Mouse (Mus musculus): ENCODE measurements around the gene Gm43951. TPM values are rescaled to one million over a fixed set of nuclear protein-coding genes. Genes with fewer than 3 reads are reported as not detected.
"Not testable (repeated sequence)": the region's sequence is repeated elsewhere in the genome, so short reads cannot be mapped to it uniquely, and the experiment has no call there.

Gm43951 gene
- polyA plus RNA-seq, 1 experiment from 2014 or later = 0.48 TPM

GRCm38 (mm10) chr11:72194259-72194658 lies 12.4 kb downstream of the Gm43951 start:
- 62% methylated on average over 2 of the region's 2 CpGs for WGBS

GRCm38 (mm10) chr11:72190857-72191256 lies 15.8 kb downstream of the Gm43951 start:
- no peak overlapping the region for H3K27ac ChIP-seq
- H3K9me3 ChIP-seq = no peaks in the 10 kb centered on the region
- no peak overlapping the region for H3K4me2 ChIP-seq
- WGBS = 94% methylated on average over 1 of the region's 1 CpGs
- no peak overlapping the region for H3K4me3 ChIP-seq (replicated peaks)
- no peak overlapping the region for H3K9ac ChIP-seq
- no peaks in the 10 kb centered on the region for H3K4me1 ChIP-seq
- peaks cover 6% of the 10 kb centered on the region; the same call in 1 of the 2 replicates for H3K36me3 ChIP-seq
- H3K27me3 ChIP-seq (replicated peaks) = no peaks in the 10 kb centered on the region
- ATAC-seq (ENCODE audit: insufficient read depth, low FRiP score, low read depth) = no peak

More at GRCm38 (mm10) chr11:72194259-72194658, 12.4 kb downstream of the Gm43951 start:
- no peaks in the 10 kb centered on the region for H3K4me1 ChIP-seq
- no peak overlapping the region for H3K9ac ChIP-seq
- no peak overlapping the region for H3K4me3 ChIP-seq (replicated peaks)
- no peaks in the 10 kb centered on the region for H3K27me3 ChIP-seq (replicated peaks)
- H3K36me3 ChIP-seq = peaks cover 8% of the 10 kb centered on the region; the same call in 1 of the 2 replicates
- no peak overlapping the region for H3K27ac ChIP-seq
- ATAC-seq (ENCODE audit: insufficient read depth, low FRiP score, low read depth) = no peak
- H3K4me2 ChIP-seq = no peak overlapping the region
- H3K9me3 ChIP-seq = no peaks in the 10 kb centered on the region

DNA sequence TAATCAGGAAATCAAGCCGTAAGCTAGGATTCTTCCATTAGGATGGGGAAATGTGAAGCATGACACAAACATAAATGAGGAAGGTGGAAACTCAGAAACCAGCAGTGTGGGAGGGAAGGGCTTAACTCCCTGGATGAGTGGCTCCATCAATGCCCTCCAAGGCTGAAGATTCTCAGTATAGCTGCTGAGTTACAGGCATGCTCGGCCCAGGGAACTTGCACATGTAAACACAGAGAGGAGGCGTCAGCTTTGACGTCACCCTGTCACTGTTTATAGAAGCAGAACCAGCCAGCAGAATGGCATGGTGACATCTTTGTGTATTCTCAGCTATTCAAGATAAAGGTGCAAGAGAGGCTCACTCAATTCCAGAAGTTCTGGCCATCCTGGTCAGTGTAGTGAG lies 22.4 kb downstream of the Gm43951 start:
- Histone ChIP-seq H3K4me2 (no peak overlapping the region), H3K36me3 (peaks cover 14% of the 10 kb centered on the region), H3K9ac (no peak overlapping the region), H3K4me3 (replicated peaks) (no peak overlapping the region), H3K27me3 (replicated peaks) (no peaks in the 10 kb centered on the region), H3K9me3 (no peaks in the 10 kb centered on the region), H3K4me1 (no peaks in the 10 kb centered on the region), H3K27ac (no peak overlapping the region)
- no peak for ATAC-seq (ENCODE audit: insufficient read depth, low FRiP score, low read depth)
- 60% methylated on average over 4 of the region's 4 CpGs for WGBS

GRCm38 (mm10) chr11:72181136-72181535 lies 25.5 kb downstream of the Gm43951 start:
- H3K4me2 ChIP-seq = no peak overlapping the region
- H3K27ac ChIP-seq = no peak overlapping the region
- no peaks in the 10 kb centered on the region for H3K27me3 ChIP-seq (replicated peaks)
- H3K36me3 ChIP-seq = peaks cover 18% of the 10 kb centered on the region
- H3K9me3 ChIP-seq = no peaks in the 10 kb centered on the region
- no peak overlapping the region for H3K9ac ChIP-seq
- H3K4me1 ChIP-seq = no peaks in the 10 kb centered on the region
- 83% methylated on average over 4 of the region's 4 CpGs for WGBS
- no peak for ATAC-seq (ENCODE audit: insufficient read depth, low FRiP score, low read depth)
- no peak overlapping the region for H3K4me3 ChIP-seq (replicated peaks)

DNA sequence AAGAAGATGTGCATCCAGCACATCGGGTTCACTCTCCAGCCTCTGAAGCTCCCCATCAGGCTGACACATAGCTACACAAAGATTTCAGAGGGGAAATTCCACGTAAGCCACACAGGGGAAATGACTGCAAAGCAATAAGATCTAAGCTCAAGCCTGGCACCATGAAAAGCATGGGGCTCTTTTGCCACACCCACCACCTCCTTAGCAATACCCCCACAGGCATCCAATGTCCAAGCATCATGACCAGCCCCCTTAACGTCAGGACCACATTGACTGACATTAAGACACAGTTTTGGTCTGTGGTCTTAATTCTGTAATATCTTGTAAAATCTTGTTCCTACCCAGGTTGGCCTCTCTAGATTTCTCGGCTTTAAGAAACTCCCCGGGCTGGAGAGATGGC lies 26.1 kb downstream of the Gm43951 start:
- WGBS = 86% methylated on average over 5 of the region's 5 CpGs
- H3K27me3 ChIP-seq (replicated peaks) = no peaks in the 10 kb centered on the region

DNA sequence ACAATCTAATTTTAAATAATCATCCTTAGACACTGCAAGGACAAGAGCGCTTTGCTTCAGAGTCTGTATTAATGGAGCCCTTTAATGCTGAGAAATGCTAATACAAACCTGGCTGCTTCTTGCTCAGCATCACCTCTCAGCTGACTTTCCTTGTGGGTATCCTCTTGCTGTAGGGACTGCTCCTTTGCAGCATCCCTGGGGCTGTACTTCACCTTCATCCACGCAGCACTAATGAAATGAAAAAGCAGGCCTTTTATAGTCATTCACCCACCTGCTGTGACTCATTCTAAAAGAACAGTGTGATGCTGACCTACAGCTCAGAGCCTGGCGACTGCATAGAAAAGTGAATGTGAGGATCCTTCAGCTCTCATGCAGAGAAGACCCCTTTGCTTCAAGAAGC lies 30.1 kb downstream of the Gm43951 start:
- Histone ChIP-seq H3K27ac (no peak overlapping the region), H3K27me3 (replicated peaks) (no peaks in the 10 kb centered on the region), H3K4me1 (no peaks in the 10 kb centered on the region), H3K4me3 (replicated peaks) (no peak overlapping the region), H3K4me2 (no peak overlapping the region), H3K36me3 (peaks cover 36% of the 10 kb centered on the region), H3K9me3 (no peaks in the 10 kb centered on the region), H3K9ac (no peak overlapping the region)
- ATAC-seq (ENCODE audit: insufficient read depth, low FRiP score, low read depth) = no peak
- WGBS = 74% methylated on average over 3 of the region's 3 CpGs

More for the DNA sequence above, 26.1 kb downstream of the Gm43951 start:
- no peak overlapping the region for H3K4me2 ChIP-seq
- no peaks in the 10 kb centered on the region for H3K4me1 ChIP-seq
- peaks cover 23% of the 10 kb centered on the region for H3K36me3 ChIP-seq
- H3K27ac ChIP-seq = no peak overlapping the region
- no peaks in the 10 kb centered on the region for H3K9me3 ChIP-seq
- ATAC-seq (ENCODE audit: insufficient read depth, low FRiP score, low read depth) = no peak
- H3K4me3 ChIP-seq (replicated peaks) = no peak overlapping the region
- H3K9ac ChIP-seq = no peak overlapping the region

DNA sequence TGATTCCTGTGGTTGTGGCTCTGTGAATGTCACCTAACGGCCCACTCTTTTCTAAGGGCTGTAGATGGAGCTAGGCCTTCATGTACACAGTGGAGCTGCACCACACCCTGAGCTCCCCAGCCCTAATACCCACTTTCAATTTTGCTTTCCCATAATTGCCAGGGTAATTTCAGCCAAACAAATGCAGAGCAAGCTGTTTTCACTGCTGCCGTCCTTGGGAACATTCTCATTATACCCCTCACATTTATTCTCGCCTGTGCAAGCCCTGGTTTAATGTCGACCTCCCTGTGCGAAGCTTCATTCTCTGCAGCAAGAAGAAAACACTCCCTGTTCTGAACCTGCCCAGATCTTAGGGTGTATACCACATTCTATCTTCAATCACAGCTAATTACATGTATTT lies 30.7 kb downstream of the Gm43951 start:
- Histone ChIP-seq H3K27me3 (replicated peaks) (no peaks in the 10 kb centered on the region), H3K4me2 (no peak overlapping the region), H3K4me3 (replicated peaks) (no peak overlapping the region), H3K9me3 (no peaks in the 10 kb centered on the region), H3K4me1 (no peaks in the 10 kb centered on the region), H3K27ac (no peak overlapping the region), H3K36me3 (peaks cover 31% of the 10 kb centered on the region), H3K9ac (no peak overlapping the region)
- 82% methylated on average over 5 of the region's 5 CpGs for whole genome bisulfite sequencing
- no peak for ATAC-seq (ENCODE audit: insufficient read depth, low FRiP score, low read depth)

- no peak overlapping the region for H3K9ac ChIP-seq
- no peaks in the 10 kb centered on the region for H3K9me3 ChIP-seq
- H3K27me3 ChIP-seq (replicated peaks) = no peaks in the 10 kb centered on the region
- 93% methylated on average over 6 of the region's 6 CpGs for WGBS
- no peak for ATAC-seq (ENCODE audit: insufficient read depth, low FRiP score, low read depth)
- no peak overlapping the region for H3K4me2 ChIP-seq
- no peak overlapping the region for H3K4me3 ChIP-seq (replicated peaks)
- no peaks in the 10 kb centered on the region for H3K4me1 ChIP-seq
- H3K27ac ChIP-seq = no peak overlapping the region
- peaks cover 31% of the 10 kb centered on the region for H3K36me3 ChIP-seq
Observed at GRCm38 (mm10) chr11:72174721-72175120, 31.9 kb downstream of the Gm43951 start.

DNA sequence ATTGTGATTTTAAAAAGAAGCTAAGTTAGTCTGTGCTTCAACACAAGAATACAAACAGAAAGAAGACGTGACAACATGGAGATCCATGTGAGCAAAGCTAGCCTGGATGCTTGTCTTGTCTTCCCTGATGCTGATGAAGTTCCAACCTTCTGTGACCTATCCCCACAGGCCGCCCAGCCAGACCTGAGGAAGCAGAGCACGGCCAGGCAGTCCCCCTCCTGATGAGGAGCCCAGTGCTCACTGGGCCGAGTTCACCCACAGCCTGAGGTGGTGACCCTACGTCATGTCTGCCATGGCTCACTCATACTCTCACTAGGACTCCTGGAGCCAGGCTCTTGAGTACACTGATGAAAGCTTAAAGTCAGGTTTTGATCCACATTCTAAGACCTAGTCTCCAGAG lies 33.1 kb downstream of the Gm43951 start:
- WGBS = 86% methylated on average over 5 of the region's 5 CpGs

GRCm38 (mm10) chr11:72171906-72172305 lies 34.7 kb downstream of the Gm43951 start:
- H3K9ac ChIP-seq; H3K27me3 ChIP-seq (replicated peaks); H3K9me3 ChIP-seq; ATAC-seq (ENCODE audit: insufficient read depth, low FRiP score, low read depth); H3K4me1 ChIP-seq; H3K27ac ChIP-seq; H3K4me3 ChIP-seq (replicated peaks); H3K4me2 ChIP-seq: not testable (repeated sequence)
- WGBS = 74% methylated on average over 4 of the region's 4 CpGs
- H3K36me3 ChIP-seq = peaks cover 22% of the 10 kb centered on the region; the same call in 1 of the 2 replicates

More for the DNA sequence above, 33.1 kb downstream of the Gm43951 start:
- no peaks in the 10 kb centered on the region for H3K27me3 ChIP-seq (replicated peaks)
- no peak for ATAC-seq (ENCODE audit: insufficient read depth, low FRiP score, low read depth)
- no peak overlapping the region for H3K27ac ChIP-seq
- no peaks in the 10 kb centered on the region for H3K9me3 ChIP-seq
- H3K4me1 ChIP-seq = no peaks in the 10 kb centered on the region
- H3K36me3 ChIP-seq = peaks cover 31% of the 10 kb centered on the region
- H3K4me2 ChIP-seq = no peak overlapping the region
- H3K4me3 ChIP-seq (replicated peaks) = no peak overlapping the region
- no peak overlapping the region for H3K9ac ChIP-seq

- Histone ChIP-seq H3K9ac (no peak overlapping the region), H3K27me3 (replicated peaks) (no peaks in the 10 kb centered on the region), H3K4me3 (replicated peaks) (no peak overlapping the region), H3K4me2 (no peak overlapping the region), H3K9me3 (no peaks in the 10 kb centered on the region), H3K4me1 (no peaks in the 10 kb centered on the region), H3K36me3 (peaks cover 14% of the 10 kb centered on the region; the same call in 1 of the 2 replicates), H3K27ac (no peak overlapping the region)
- ATAC-seq (ENCODE audit: insufficient read depth, low FRiP score, low read depth) = no peak
- WGBS = 80% methylated on average over 4 of the region's 4 CpGs
Observed at GRCm38 (mm10) chr11:72169871-72170270, 36.8 kb downstream of the Gm43951 start.

- H3K4me1 ChIP-seq = no peaks in the 10 kb centered on the region
- peaks cover 10% of the 10 kb centered on the region; the same call in 1 of the 2 replicates for H3K36me3 ChIP-seq
- no peaks in the 10 kb centered on the region for H3K9me3 ChIP-seq
- H3K27ac ChIP-seq = no peak overlapping the region
- H3K4me3 ChIP-seq (replicated peaks) = no peak overlapping the region
- 86% methylated on average over 2 of the region's 2 CpGs for WGBS
- H3K4me2 ChIP-seq = no peak overlapping the region
- no peaks in the 10 kb centered on the region for H3K27me3 ChIP-seq (replicated peaks)
- no peak overlapping the region for H3K9ac ChIP-seq
- no peak for ATAC-seq (ENCODE audit: insufficient read depth, low FRiP score, low read depth)
Observed at GRCm38 (mm10) chr11:72163198-72163597, 43.4 kb downstream of the Gm43951 start.

DNA sequence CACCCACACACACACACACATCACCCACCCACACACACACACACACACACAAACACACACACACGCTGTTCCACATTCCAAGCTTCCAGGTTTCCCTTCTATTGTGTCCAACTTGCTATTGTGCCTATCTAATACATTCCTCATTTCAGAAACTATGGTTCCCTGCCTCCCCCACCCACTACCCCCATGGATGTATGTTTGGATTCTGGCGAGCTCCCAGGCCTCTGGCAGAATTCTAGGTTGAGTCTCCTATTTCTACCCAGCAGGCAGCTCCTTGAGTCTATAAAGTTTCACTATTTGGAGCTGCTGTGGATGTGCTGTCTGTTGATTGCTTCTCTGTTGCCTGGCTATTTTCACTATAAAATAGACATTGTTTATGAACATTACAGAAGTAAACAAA lies 50.0 kb downstream of the Gm43951 start:
- Histone ChIP-seq H3K36me3 (0 out of 2 replicates have a peak, but pooled peaks cover 4% of the 10 kb centered on the region), H3K4me1 (0 out of 2 replicates have a peak, but pooled peaks cover 2% of the 10 kb centered on the region), H3K4me2 (no peak overlapping the region), H3K27ac (peak overlapping the region; percentile 40; the same call in 1 of the 2 replicates), H3K9ac (no peak overlapping the region), H3K4me3 (replicated peaks) (no peak overlapping the region), H3K9me3 (no peaks in the 10 kb centered on the region), H3K27me3 (replicated peaks) (no peaks in the 10 kb centered on the region)
- WGBS = 52% methylated on average over 2 of the region's 2 CpGs
- ATAC-seq (ENCODE audit: insufficient read depth, low FRiP score, low read depth) = no peak

Data from stomach, embryonic 15.5 days (tissue).